In genomic region chr3:36505809-36506735, GRCm38 (mm10) we compare ENCODE assay signal across 24 mouse cellular contexts. TPM values are rescaled to one million over a fixed set of nuclear protein-coding genes. Genes with fewer than 3 reads are reported as not detected.
DNase-seq lines count a peak whose midpoint lies in the region; ATAC-seq and TF ChIP-seq lines count a peak whose summit lies in the region.
"Had no signal": no experiment of that assay in that cellular context is flagged by ENCODE, and none has a peak within 500 bp of the region (broad histone marks: within the 10 kb centered on the region; RNA-seq: fewer than 3 reads in every experiment).

No protein-coding gene starts in this region.

- no peaks in the 10 kb centered on the region for H3K4me1 ChIP-seq in heart, embryonic 10.5 days
- no peaks in the 10 kb centered on the region for H3K4me1 ChIP-seq in heart, embryonic 12.5 days (replicated peaks)
- no peaks in the 10 kb centered on the region for H3K4me1 ChIP-seq in forebrain, postnatal 0 days (ENCODE audit: insufficient read depth)
- no peaks in the 10 kb centered on the region for H3K4me1 ChIP-seq in midbrain, embryonic 14.5 days (ENCODE audit: control insufficient read depth, insufficient read depth, low read length)
- H3K4me1 ChIP-seq: embryonic facial prominence, embryonic 13.5 days; hindbrain, embryonic 13.5 days; liver, embryonic 13.5 days; lung, embryonic 15.5 days had no signal

- H3K9ac ChIP-seq in heart, embryonic 12.5 days: no peak overlapping the region
- no peak overlapping the region for H3K9ac ChIP-seq in forebrain, postnatal 0 days
- H3K9ac ChIP-seq in midbrain, embryonic 14.5 days (replicated peaks; ENCODE audit: low read length): no peak overlapping the region
- H3K9ac ChIP-seq: embryonic facial prominence, embryonic 13.5 days; hindbrain, embryonic 13.5 days; liver, embryonic 13.5 days; lung, embryonic 15.5 days had no signal

- no peak for ATAC-seq in heart, embryonic 12.5 days (ENCODE audit: insufficient number of reproducible peaks, low FRiP score)
- peak; percentile 48 for ATAC-seq in forebrain, postnatal 0 days
- ATAC-seq in midbrain, embryonic 14.5 days (ENCODE audit: low FRiP score, low TSS enrichment): no peak; the same call in 1 of the 2 replicates
- ATAC-seq: activated CD4-positive, CD25-positive, alpha-beta regulatory T cell, adult 4 months had no signal

- no peaks in the 10 kb centered on the region for H3K36me3 ChIP-seq in heart, embryonic 10.5 days
- no peaks in the 10 kb centered on the region for H3K36me3 ChIP-seq in heart, embryonic 12.5 days
- H3K36me3 ChIP-seq in forebrain, postnatal 0 days (ENCODE audit: insufficient read depth): no peaks in the 10 kb centered on the region
- H3K36me3 ChIP-seq in midbrain, embryonic 14.5 days (ENCODE audit: control insufficient read depth, insufficient read depth, low read length): no peaks in the 10 kb centered on the region
- H3K36me3 ChIP-seq: embryonic facial prominence, embryonic 13.5 days; hindbrain, embryonic 13.5 days; liver, embryonic 13.5 days; lung, embryonic 15.5 days had no signal

- 71% methylated on average over 10 of the region's 10 CpGs for WGBS in heart, embryonic 10.5 days
- 60% methylated on average over 10 of the region's 10 CpGs for WGBS in heart, embryonic 12.5 days
- WGBS in forebrain, postnatal 0 days: 42% methylated on average over 10 of the region's 10 CpGs
- WGBS in midbrain, embryonic 14.5 days: 46% methylated on average over 10 of the region's 10 CpGs

- peak; percentile 43 for DNase-seq in heart, embryonic 10.5 days (ENCODE audit: low spot score)
- peak; percentile 25 for DNase-seq in R1 (ENCODE audit: low read depth, low spot score)
- DNase-seq in forebrain, postnatal 0 days: no peak
- peak; percentile 37 for DNase-seq in midbrain, embryonic 14.5 days
- no peak for DNase-seq in kidney, adult 18-20 months
- no peak for DNase-seq in cerebellum, adult 9-11 months
- DNase-seq: adrenal gland, postnatal 14 days; B cell, adult 2 months; cerebellum, adult 8-10 months; gastrocnemius, adult 2 months; liver, embryonic 13.5 days; thymus, adult 18-20 months had no signal

- no peak overlapping the region for H3K27ac ChIP-seq in heart, embryonic 10.5 days
- no peak overlapping the region for H3K27ac ChIP-seq in heart, embryonic 12.5 days (ENCODE audit: poor library complexity, severe bottlenecking)
- H3K27ac ChIP-seq in forebrain, postnatal 0 days (ENCODE audit: low read depth, low read length): no peak overlapping the region
- 0 out of 2 replicates have a peak overlapping the region, but pooled peaks have one; percentile 46 for H3K27ac ChIP-seq in midbrain, embryonic 14.5 days (replicated peaks; ENCODE audit: low read depth, low read length)
- H3K27ac ChIP-seq: embryonic facial prominence, embryonic 13.5 days; gastrocnemius, adult 2 months; hindbrain, embryonic 13.5 days; left cerebral cortex, adult 2 months; liver, embryonic 13.5 days; lung, embryonic 15.5 days; macrophage had no signal

- no peaks in the 10 kb centered on the region for H3K9me3 ChIP-seq in heart, embryonic 10.5 days
- no peaks in the 10 kb centered on the region for H3K9me3 ChIP-seq in heart, embryonic 12.5 days (replicated peaks)
- H3K9me3 ChIP-seq in forebrain, postnatal 0 days (ENCODE audit: low read length): no peaks in the 10 kb centered on the region
- no peaks in the 10 kb centered on the region for H3K9me3 ChIP-seq in midbrain, embryonic 14.5 days (ENCODE audit: control insufficient read depth, low read length)
- H3K9me3 ChIP-seq: embryonic facial prominence, embryonic 13.5 days; hindbrain, embryonic 13.5 days; liver, embryonic 13.5 days; lung, embryonic 15.5 days had no signal

- H3K27me3 ChIP-seq in heart, embryonic 10.5 days (ENCODE audit: insufficient read depth, poor library complexity, severe bottlenecking): no peaks in the 10 kb centered on the region
- H3K27me3 ChIP-seq in heart, embryonic 12.5 days (replicated peaks): no peaks in the 10 kb centered on the region
- H3K27me3 ChIP-seq in forebrain, postnatal 0 days (ENCODE audit: insufficient read depth, low read length): no peaks in the 10 kb centered on the region
- H3K27me3 ChIP-seq in midbrain, embryonic 14.5 days (ENCODE audit: control insufficient read depth, insufficient read depth, low read length): no peaks in the 10 kb centered on the region
- H3K27me3 ChIP-seq: embryonic facial prominence, embryonic 13.5 days; hindbrain, embryonic 13.5 days; liver, embryonic 13.5 days; lung, embryonic 15.5 days had no signal

- no peak overlapping the region for H3K4me2 ChIP-seq in heart, embryonic 12.5 days
- H3K4me2 ChIP-seq in forebrain, postnatal 0 days (ENCODE audit: low read depth): no peak overlapping the region
- H3K4me2 ChIP-seq in midbrain, embryonic 14.5 days (ENCODE audit: low read length): no peak overlapping the region
- H3K4me2 ChIP-seq: embryonic facial prominence, embryonic 13.5 days; hindbrain, embryonic 13.5 days; liver, embryonic 13.5 days; lung, embryonic 15.5 days had no signal

- no peak for TF ChIP-seq CTCF in forebrain, postnatal 0 days (IDR thresholded peaks at IDR 0.05; ENCODE audit: low read depth)

- no peak overlapping the region for H3K4me3 ChIP-seq in heart, embryonic 10.5 days
- no peak overlapping the region for H3K4me3 ChIP-seq in heart, embryonic 12.5 days
- no peak overlapping the region for H3K4me3 ChIP-seq in forebrain, postnatal 0 days (ENCODE audit: low read depth, low read length)
- no peak overlapping the region for H3K4me3 ChIP-seq in midbrain, embryonic 14.5 days (replicated peaks; ENCODE audit: low read depth, low read length)
- H3K4me3 ChIP-seq: embryonic facial prominence, embryonic 13.5 days; gastrocnemius, adult 2 months; hindbrain, embryonic 13.5 days; left cerebral cortex, adult 2 months; liver, embryonic 13.5 days; lung, embryonic 15.5 days had no signal

RNA-seq across cellular contexts. Expression of gene Gm11549, which starts 15.5 kb away (rescaled TPM):
- not detected in 2 replicates for polyA plus RNA-seq in heart, embryonic 10.5 days (2016; fragmentation: Nextera tagmentation; extraction: Ambion mirVana)
- polyA plus RNA-seq in heart, embryonic 12.5 days (2016; fragmentation: Nextera tagmentation; extraction: Ambion mirVana): 0.30 and 0.31 TPM in 2 replicates
- total RNA-seq in forebrain, postnatal 0 days (2014; rRNA removed): 0.69 and 1.3 TPM in 2 replicates
- 0.45 and 0.68 TPM in 2 replicates for polyA plus RNA-seq in forebrain, postnatal 0 days (2015; fragmentation: Nextera tagmentation; extraction: Ambion mirVana)
- 0.21 and 0.27 TPM in 2 replicates for polyA plus RNA-seq in midbrain, embryonic 14.5 days (2014; fragmentation: Nextera tagmentation; extraction: Ambion mirVana)
- total RNA-seq: adrenal gland, postnatal 14 days; gastrocnemius, adult 2 months; granulocyte monocyte progenitor cell, adult 5-6 weeks had no signal
- polyA plus RNA-seq: activated CD4-positive, CD25-positive, alpha-beta regulatory T cell, adult 4 months; kidney, embryonic 16.5 days; limb, embryonic 11.5 days; liver, embryonic 13.5 days; macrophage had no signal

RNA-seq across cellular contexts. Expression of gene 1810062G17Rik, which starts 30.3 kb away (rescaled TPM):
- polyA plus RNA-seq in heart, embryonic 10.5 days (2016; fragmentation: Nextera tagmentation; extraction: Ambion mirVana): 0.90 and 0.93 TPM in 2 replicates
- 1.2 and 1.3 TPM in 2 replicates for polyA plus RNA-seq in heart, embryonic 12.5 days (2016; fragmentation: Nextera tagmentation; extraction: Ambion mirVana)
- not detected in 2 replicates for total RNA-seq in forebrain, postnatal 0 days (2014; rRNA removed)
- polyA plus RNA-seq in forebrain, postnatal 0 days (2015; fragmentation: Nextera tagmentation; extraction: Ambion mirVana): 0.69 and 0.74 TPM in 2 replicates
- polyA plus RNA-seq in midbrain, embryonic 14.5 days (2014; fragmentation: Nextera tagmentation; extraction: Ambion mirVana): 0.24 TPM in 1 of 2 replicates, not detected in the other
- total RNA-seq: gastrocnemius, adult 2 months; layer of hippocampus, adult 18-20 months; left cerebral cortex, adult 2 months had no signal
- polyA plus RNA-seq: hindbrain, embryonic 13.5 days; macrophage; neural tube, embryonic 14.5 days had no signal

RNA-seq across cellular contexts. Expression of gene Anxa5, which starts 30.4 kb away (rescaled TPM):
- polyA plus RNA-seq in heart, embryonic 10.5 days (2016; fragmentation: Nextera tagmentation; extraction: Ambion mirVana): 293 and 360 TPM in 2 replicates
- 327 and 336 TPM in 2 replicates for polyA plus RNA-seq in heart, embryonic 12.5 days (2016; fragmentation: Nextera tagmentation; extraction: Ambion mirVana)
- total RNA-seq in forebrain, postnatal 0 days (2014; rRNA removed): 38.6 and 41.2 TPM in 2 replicates
- polyA plus RNA-seq in forebrain, postnatal 0 days (2015; fragmentation: Nextera tagmentation; extraction: Ambion mirVana): 47.2 and 48.9 TPM in 2 replicates
- polyA plus RNA-seq in midbrain, embryonic 14.5 days (2014; fragmentation: Nextera tagmentation; extraction: Ambion mirVana): 19.8 and 49.1 TPM in 2 replicates

RNA-seq across cellular contexts. Expression of gene Exosc9, which starts 46.3 kb away (rescaled TPM):
- 65.2 and 77.8 TPM in 2 replicates for polyA plus RNA-seq in heart, embryonic 10.5 days (2016; fragmentation: Nextera tagmentation; extraction: Ambion mirVana)
- 45.0 and 49.5 TPM in 2 replicates for polyA plus RNA-seq in heart, embryonic 12.5 days (2016; fragmentation: Nextera tagmentation; extraction: Ambion mirVana)
- 72.9 and 78.0 TPM in 2 replicates for total RNA-seq in forebrain, postnatal 0 days (2014; rRNA removed)
- 76.9 and 81.4 TPM in 2 replicates for polyA plus RNA-seq in forebrain, postnatal 0 days (2015; fragmentation: Nextera tagmentation; extraction: Ambion mirVana)
- polyA plus RNA-seq in midbrain, embryonic 14.5 days (2014; fragmentation: Nextera tagmentation; extraction: Ambion mirVana): 83.2 and 85.5 TPM in 2 replicates

Comparison
In these comparisons a context has a peak if more than half of its experiments do, and no peak if none do; other contexts are left out.
1. DNase-seq: peak in heart, embryonic 10.5 days (single experiment), R1 (single experiment) and midbrain, embryonic 14.5 days (single experiment); none in forebrain, postnatal 0 days (single experiment), kidney, adult 18-20 months (single experiment) and cerebellum, adult 9-11 months (single experiment).